Mouse (Mus musculus) hindbrain, embryonic 15.5 days (tissue): Measurements from ENCODE around the gene Fpr-rs7. TPM values are rescaled to one million over a fixed set of nuclear protein-coding genes. Genes with fewer than 3 reads are reported as not detected.

Experiments used
- ATAC-seq: fragments of 200-750 bp; cut with Nextera tagmentation; 2 replicates; pipeline ENCODE4 v1.8.0; 2017; ENCODE audit warnings: low read depth, moderate number of reproducible peaks, moderate TSS enrichment; ENCODE audit not compliant: low FRiP score
- H3K27ac ChIP-seq: fragments of 300-500 bp; sonication (generic); replicated peaks from 2 replicates; pipeline ENCODE4 v1.5.1; 2015; ENCODE audit warnings: mild to moderate bottlenecking, inconsistent platforms
- H3K27me3 ChIP-seq: fragments of 300-500 bp; sonication (generic); 2 replicates; pipeline ENCODE4 v1.6.1; 2015; ENCODE audit warnings: control low read depth, inconsistent platforms
- H3K36me3 ChIP-seq: fragments of 300-500 bp; sonication (generic); 2 replicates; pipeline ENCODE4 v1.6.1; 2015; ENCODE audit warnings: control low read depth, inconsistent platforms
- H3K4me1 ChIP-seq: fragments of 300-500 bp; sonication (generic); replicated peaks from 2 replicates; pipeline ENCODE4 v1.6.1; 2015; ENCODE audit warnings: control low read depth, inconsistent platforms
- H3K4me2 ChIP-seq: fragments of 300-500 bp; sonication (generic); 2 replicates; pipeline ENCODE4 v1.6.1; 2015; ENCODE audit warnings: moderate library complexity, mild to moderate bottlenecking, inconsistent platforms
- H3K4me3 ChIP-seq: fragments of 300-500 bp; sonication (generic); 2 replicates; pipeline ENCODE4 v1.5.1; 2015; ENCODE audit warnings: mild to moderate bottlenecking, inconsistent platforms
- H3K9ac ChIP-seq: fragments of 300-500 bp; sonication (generic); 2 replicates; pipeline ENCODE4 v1.6.1; 2015; ENCODE audit warnings: inconsistent platforms
- H3K9me3 ChIP-seq: fragments of 300-500 bp; sonication (generic); 2 replicates; pipeline ENCODE4 v1.6.1; 2016; ENCODE audit warnings: control low read depth, inconsistent platforms
- WGBS: fragments of 180-500 bp; shearing (Covaris S2); methylation state at CpG from one replicate; pipeline ENCODE4 v1.1.7; 2015; 5-methylcytosine and 5-hydroxymethylcytosine counted together
- polyA plus RNA-seq: library from polyadenylated mRNA; unstranded; fragments of >200 nt; fragmentation: Nextera tagmentation; extraction: Ambion mirVana; gene quantifications from 2 replicates; pipeline ENCODE4 v1.2.1, GENCODE M21; 2015

Fpr-rs7 gene
- not detected in 2 replicates for polyA plus RNA-seq

DNA sequence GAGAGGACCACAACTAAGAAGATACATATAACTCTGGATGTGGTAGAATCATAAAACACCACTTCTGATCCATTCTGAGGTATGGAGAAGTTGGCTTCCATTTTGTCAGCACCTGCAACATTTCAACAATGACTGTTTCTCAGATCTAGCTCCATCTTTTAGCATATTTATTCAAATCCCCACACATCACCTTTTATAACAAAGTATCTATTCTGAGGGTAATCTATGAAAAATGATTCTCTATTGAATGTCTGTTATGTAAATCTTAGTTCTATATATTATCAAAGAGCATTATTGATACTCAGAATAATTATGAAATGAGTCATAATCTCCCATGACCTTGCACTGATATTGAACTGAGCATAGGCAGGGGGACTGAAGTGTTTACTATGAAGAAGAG lies at the start of gene Fpr-rs7:
Gene Fpr-rs7, minus strand, starts transcription at position 101 of the 400 bp plus-strand sequence.
- Histone ChIP-seq H3K27ac (no peak within 1 kb of the TSS), H3K4me3 (no peak within 1 kb of the TSS), H3K9ac (no peak within 1 kb of the TSS), H3K4me1 (no peaks in the 10 kb centered on the region), H3K27me3 (no peaks in the 10 kb centered on the region), H3K4me2 (no peak within 1 kb of the TSS), H3K36me3 (no peaks in the 10 kb centered on the region), H3K9me3 (peaks cover 10% of the 10 kb centered on the region; the same call in 1 of the 2 replicates)
- ATAC-seq = no peak

DNA sequence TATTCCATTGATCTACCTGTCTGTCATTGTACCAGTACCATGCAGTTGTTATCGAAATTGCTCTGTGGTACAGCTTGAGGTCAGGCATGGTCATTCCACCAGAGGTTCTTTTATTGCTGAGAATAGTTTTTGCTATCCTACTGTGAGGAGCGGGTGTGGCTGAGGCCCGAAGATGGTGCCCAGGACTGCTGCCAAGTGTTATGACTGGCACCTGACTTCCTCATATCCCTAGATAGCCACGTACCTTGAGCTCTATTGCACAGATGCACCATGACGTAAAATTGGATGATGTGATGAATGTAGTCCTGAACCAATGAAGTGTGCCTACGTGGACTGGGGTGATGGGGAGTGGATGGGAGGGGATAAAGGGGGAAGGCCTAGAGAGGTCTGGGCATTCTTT lies 39.9 kb downstream of the Fpr-rs7 start:
- Histone ChIP-seq H3K9me3 (peaks cover 11% of the 10 kb centered on the region; the same call in 1 of the 2 replicates), H3K4me2 (no peak overlapping the region), H3K27me3 (no peaks in the 10 kb centered on the region), H3K4me3 (no peak overlapping the region), H3K36me3 (no peaks in the 10 kb centered on the region), H3K27ac (no peak overlapping the region), H3K9ac (no peak overlapping the region), H3K4me1 (no peaks in the 10 kb centered on the region)
- 83% methylated on average over 6 of the region's 6 CpGs for WGBS
- no peak for ATAC-seq

DNA sequence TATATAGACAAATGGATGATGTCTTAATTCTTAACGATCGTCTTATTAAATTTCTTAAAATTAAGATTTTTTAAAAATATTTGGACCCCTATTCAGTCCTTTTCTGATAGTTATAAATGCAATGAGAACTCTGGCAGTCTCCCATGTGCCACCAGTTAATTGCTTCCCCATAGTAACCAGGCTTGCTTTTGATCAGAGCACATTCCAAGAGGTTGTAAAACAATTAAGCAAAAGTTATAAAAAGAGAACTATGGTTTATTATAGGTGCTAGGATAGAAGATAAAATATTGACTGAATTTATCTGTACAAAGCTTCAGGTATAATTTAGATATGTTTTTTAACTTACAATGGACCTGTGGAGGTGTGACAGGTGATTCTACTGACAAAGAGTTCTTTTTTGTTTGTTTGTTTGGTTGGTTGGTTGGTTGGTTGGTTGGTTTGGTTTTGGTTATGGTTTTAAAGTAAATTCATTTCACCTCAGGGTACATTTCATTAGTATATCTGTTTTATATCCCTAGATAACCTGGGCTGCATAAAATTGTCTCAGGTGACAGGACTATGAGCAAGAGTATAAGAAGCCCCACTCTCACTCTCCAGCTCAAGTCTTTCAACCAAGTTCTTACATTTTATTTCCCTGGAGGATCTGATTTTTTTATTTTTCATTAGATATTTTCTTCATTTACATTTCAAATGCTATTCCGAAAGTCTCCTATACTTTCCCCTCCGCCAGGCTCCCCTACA lies 42.2 kb downstream of the Fpr-rs7 start:
- 93% methylated on average over 4 of the region's 4 CpGs for WGBS
- no peak for ATAC-seq
- Histone ChIP-seq H3K9ac (no peak overlapping the region), H3K4me3 (no peak overlapping the region), H3K9me3 (peaks cover 4% of the 10 kb centered on the region; the same call in 1 of the 2 replicates), H3K27me3 (no peaks in the 10 kb centered on the region), H3K36me3 (no peaks in the 10 kb centered on the region), H3K4me1 (no peaks in the 10 kb centered on the region), H3K4me2 (no peak overlapping the region), H3K27ac (no peak overlapping the region)

Other genes with a start within 250 kb of the Fpr-rs7 start
- gene Vmn2r104, start 65.9 kb downstream of the Fpr-rs7 start, polyA plus RNA-seq = not detected in 2 replicates
- not detected in 2 replicates for gene Fpr-rs6, start 68.9 kb upstream of the Fpr-rs7 start, polyA plus RNA-seq
- not detected in 2 replicates for gene Vmn2r105, start 120.8 kb upstream of the Fpr-rs7 start, polyA plus RNA-seq
- not detected in 2 replicates for gene Vmn2r106, start 171.3 kb upstream of the Fpr-rs7 start, polyA plus RNA-seq
- gene Vmn2r107, start 231.0 kb upstream of the Fpr-rs7 start, polyA plus RNA-seq = not detected in 2 replicates